Mouse (Mus musculus) gastrocnemius, adult 8-10 months (tissue): ENCODE measurements around the gene Chdh. TPM values are rescaled to one million over a fixed set of nuclear protein-coding genes. Genes with fewer than 3 reads are reported as not detected.

Experiments
- DNase-seq, 2 experiments: peaks; one replicate each; pipeline ENCODE4 v3.0.0; 2022; ENCODE audit warnings: low spot score in 2 of 2
- microRNA-seq: library from miRNA; unstranded; fragments of <30 nt; microRNA quantifications from one replicate; pipeline ENCODE4 v1.2.0, GENCODE M21; 2022
- total RNA-seq, 4 experiments: library from RNA; stranded (reverse); gene quantifications; 2 replicates each; pipeline ENCODE4 v1.2.4; 2022

Gene Chdh
- total RNA-seq, 4 experiments from 2014 or later: 0.07 to 0.40 (median 0.32) TPM

DNA sequence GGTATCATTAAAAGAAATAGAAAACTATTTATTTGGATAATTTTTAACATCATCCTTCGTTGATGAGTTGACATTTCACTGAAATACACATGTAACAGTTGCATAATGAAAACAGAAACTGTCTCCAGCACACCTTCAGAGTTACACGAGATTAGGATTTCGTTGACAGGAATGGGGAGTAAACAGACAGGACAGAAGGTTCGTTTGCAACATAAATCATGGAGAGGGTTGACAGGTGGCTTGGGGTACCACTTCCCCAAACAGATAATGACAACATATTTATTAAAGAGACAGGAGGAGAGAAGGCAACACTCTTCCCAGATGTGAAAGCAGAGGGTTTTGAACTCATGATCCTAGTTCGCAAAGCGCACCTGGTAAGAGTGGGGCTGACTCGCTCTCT lies 46.1 kb downstream of the Chdh start:
- no peak for DNase-seq

GRCm38 (mm10) chr14:30056031-30056766 lies 47.4 kb downstream of the Chdh start:
- DNase-seq: no peak

GRCm38 (mm10) chr14:30064864-30065263 lies 56.0 kb downstream of the Chdh start:
- no peak for DNase-seq

DNA sequence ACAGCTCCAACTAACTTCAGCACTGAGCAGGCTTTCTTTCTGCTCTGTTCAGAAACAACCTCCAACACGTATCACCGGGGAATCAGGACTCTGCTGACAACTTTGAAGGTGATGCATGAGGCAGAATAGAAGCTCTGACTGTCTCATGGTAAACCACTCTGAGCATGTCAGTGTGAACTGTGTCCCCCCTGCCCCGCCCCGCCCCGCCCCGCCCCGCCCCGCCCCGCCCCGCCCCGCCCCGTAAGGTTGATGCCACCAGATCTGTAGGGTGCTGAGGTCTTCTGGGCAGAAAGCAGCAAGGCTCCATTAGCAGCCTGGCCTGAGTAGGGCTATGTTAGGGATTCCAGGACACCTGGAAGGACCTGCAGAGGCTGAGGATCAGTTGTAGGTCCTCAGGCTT lies 57.9 kb downstream of the Chdh start:
- no peak for DNase-seq

DNA sequence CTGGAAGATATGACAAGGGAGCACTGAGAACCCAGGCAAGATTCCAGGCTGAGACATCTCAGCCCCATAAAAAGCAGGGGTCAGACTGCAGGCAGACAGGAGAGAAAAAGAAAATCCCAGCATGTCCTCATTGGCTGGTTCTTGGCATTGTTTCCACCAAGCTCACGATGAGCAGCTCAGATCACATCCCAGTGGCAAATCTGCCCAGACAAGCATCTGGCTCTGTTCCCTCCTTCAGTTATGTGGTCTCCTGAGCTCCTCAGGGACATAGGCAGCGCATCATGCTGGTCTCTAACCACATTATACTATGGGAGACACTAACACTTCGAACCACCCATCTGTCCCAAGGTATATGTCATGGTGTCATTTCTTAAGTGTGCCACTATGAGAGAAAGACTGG lies 59.7 kb downstream of the Chdh start:
- no peak for DNase-seq

GRCm38 (mm10) chr14:30075268-30075887 lies 66.6 kb downstream of the Chdh start:
- DNase-seq: no peak

DNA sequence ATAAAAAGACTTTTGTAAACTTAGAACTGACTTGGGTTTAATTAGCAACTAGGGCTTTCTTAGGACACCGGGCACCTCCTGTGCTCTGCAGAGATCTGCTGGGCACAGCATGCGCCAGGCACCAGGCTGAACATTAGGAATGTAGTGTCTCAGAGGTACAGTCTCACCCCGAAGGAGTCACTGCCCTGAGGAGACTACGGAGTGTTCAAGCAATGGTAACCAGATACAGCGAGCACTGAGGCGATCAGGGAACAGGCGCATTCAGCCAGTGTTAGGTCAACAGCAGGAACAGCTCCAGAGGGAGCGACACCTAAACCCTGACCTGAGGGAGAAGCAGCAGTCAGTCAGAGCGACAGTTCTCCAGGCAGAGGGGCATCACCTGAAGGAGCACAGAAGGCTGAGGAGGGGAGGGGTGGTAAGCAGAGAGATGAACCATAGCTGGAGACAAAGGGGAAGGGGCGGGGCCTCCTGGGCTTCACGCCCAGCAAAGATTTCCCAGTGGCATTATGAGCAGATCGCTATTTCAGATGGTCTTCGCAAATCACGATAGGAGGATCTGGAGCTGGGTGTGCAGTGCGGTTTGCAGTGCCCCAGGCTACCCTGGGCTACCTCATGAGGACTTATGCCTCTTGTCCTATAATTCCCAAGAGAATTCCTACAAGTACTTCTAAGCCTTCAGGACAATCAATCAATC lies 69.4 kb downstream of the Chdh start:
- DNase-seq: no peak

DNA sequence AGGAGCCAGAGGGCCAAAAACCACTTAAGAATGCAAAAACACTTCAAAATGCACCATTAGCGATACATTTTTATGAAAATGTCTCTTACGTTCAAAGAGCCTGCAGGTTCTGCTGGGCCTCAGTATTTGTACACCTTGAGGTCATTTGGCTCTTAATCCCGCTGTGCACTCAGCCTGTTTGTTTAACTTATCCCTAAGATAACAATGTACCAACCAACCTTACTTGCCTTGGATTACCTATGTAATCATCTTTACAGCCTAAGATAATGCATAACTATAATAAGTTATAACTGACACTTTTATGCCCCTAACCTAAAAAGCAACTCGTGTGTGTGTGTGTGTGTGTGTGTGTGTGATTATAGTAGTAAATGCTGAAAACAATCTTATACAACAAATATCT lies 70.9 kb downstream of the Chdh start:
- DNase-seq: no peak

Small RNAs within 50 kb of the gene (microRNA-seq; reads per million reads assigned to microRNA genes)
- not detected for gene Mir6947

Other genes with a start within 250 kb of the Chdh start
- gene Selenok, start 40.7 kb upstream of the Chdh start, total RNA-seq: 100 to 1,000 TPM in 1 of 4 experiments, 10 to 100 TPM in 3; 80.9 to 112 (median 89.0) TPM
- 10 to 100 TPM; 31.3 to 36.8 (median 33.2) TPM for gene Actr8, start 30.7 kb upstream of the Chdh start, total RNA-seq
- gene Il17rb, start 127 bp upstream of the Chdh start, total RNA-seq: under 1 TPM in 2 of 4 experiments, not detected in 2; 0.15 to 0.18 TPM